Mouse (Mus musculus): ENCODE data around the gene Haus6. TPM values are rescaled to one million over a fixed set of nuclear protein-coding genes. Genes with fewer than 3 reads are reported as not detected.

Haus6 gene
- polyA plus RNA-seq, 2 experiments = 5.7 to 12.7 TPM

DNA sequence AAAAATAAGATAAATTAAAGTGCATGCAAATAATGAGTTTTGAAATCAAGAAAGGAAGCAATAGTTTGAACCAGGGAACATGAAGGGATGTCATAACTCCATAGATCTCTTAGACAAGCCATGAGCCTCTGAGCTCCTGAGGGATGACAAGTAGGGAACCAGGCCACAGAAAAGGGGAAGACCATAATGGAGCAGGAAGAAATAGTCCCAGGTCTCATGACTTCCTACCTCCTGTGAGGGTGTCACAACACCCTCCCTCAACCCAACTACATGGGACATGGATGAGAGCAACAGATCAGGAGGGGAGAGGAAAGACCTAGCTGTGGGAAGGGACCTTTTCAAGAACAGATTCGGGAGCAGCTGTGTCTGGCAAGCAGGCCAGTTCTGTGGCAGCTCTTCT lies 70.3 kb downstream of the Haus6 start:
- Histone ChIP-seq H3K36me3 (replicated peaks; ENCODE audit: control insufficient read depth, insufficient read depth, low read depth) (no peaks in the 10 kb centered on the region), H3K27me3 (ENCODE audit: control insufficient read depth, insufficient read depth, low read length) (no peaks in the 10 kb centered on the region), H3K9me3 (ENCODE audit: control insufficient read depth, low read length) (no peaks in the 10 kb centered on the region), H3K27ac (no peak overlapping the region), H3K4me3 (ENCODE audit: insufficient read depth in 1 of 2, low read depth in 2 of 2, low read length in 2 of 2) (no peak overlapping the region), H3K9ac (replicated peaks) (no peak overlapping the region), H3K4me2 (ENCODE audit: low read depth) (no peak overlapping the region), H3K4me1 (replicated peaks; ENCODE audit: control insufficient read depth in 2 of 2, insufficient read depth in 2 of 2, low read length in 1 of 2) (no peaks in the 10 kb centered on the region)
- DNase-seq (ENCODE audit: low read depth in 3 of 3, low spot score in 3 of 3) (no peak), ATAC-seq (ENCODE audit: insufficient read depth) (no peak)
- TF ChIP-seq EP300 (IDR thresholded peaks at IDR 0.05; ENCODE audit: low read depth) (no peak), CTCF (IDR thresholded peaks at IDR 0.05; ENCODE audit: low read depth) (no peak)
- WGBS (ENCODE audit: insufficient replicate concordance) = 68% methylated on average over 1 of the region's 1 CpGs

GRCm38 (mm10) chr4:86538936-86539335 lies 72.9 kb downstream of the Haus6 start:
- 75% methylated on average over 5 of the region's 5 CpGs for WGBS (ENCODE audit: insufficient replicate concordance)
- H3K9me3 ChIP-seq (ENCODE audit: control insufficient read depth, low read length) = no peaks in the 10 kb centered on the region
- no peak overlapping the region for H3K27ac ChIP-seq
- no peaks in the 10 kb centered on the region for H3K27me3 ChIP-seq (ENCODE audit: control insufficient read depth, insufficient read depth, low read length)
- H3K4me2 ChIP-seq (ENCODE audit: low read depth) = no peak overlapping the region
- no peak overlapping the region for H3K9ac ChIP-seq (replicated peaks)
- ATAC-seq (ENCODE audit: insufficient read depth) (no peak), DNase-seq (ENCODE audit: low read depth in 3 of 3, low spot score in 3 of 3) (no peak)
- H3K4me3 ChIP-seq (ENCODE audit: insufficient read depth in 1 of 2, low read depth in 2 of 2, low read length in 2 of 2) = no peak overlapping the region
- TF ChIP-seq EP300 (IDR thresholded peaks at IDR 0.05; ENCODE audit: low read depth) = no peak
- TF ChIP-seq CTCF (IDR thresholded peaks at IDR 0.05; ENCODE audit: low read depth) = no peak
- H3K4me1 ChIP-seq (replicated peaks; ENCODE audit: control insufficient read depth in 2 of 2, insufficient read depth in 2 of 2, low read length in 1 of 2) = no peaks in the 10 kb centered on the region
- H3K36me3 ChIP-seq (replicated peaks; ENCODE audit: control insufficient read depth, insufficient read depth, low read depth) = no peaks in the 10 kb centered on the region

GRCm38 (mm10) chr4:86537972-86538371 lies 73.9 kb downstream of the Haus6 start:
- Histone ChIP-seq H3K36me3 (replicated peaks; ENCODE audit: control insufficient read depth, insufficient read depth, low read depth) (no peaks in the 10 kb centered on the region), H3K4me2 (ENCODE audit: low read depth) (no peak overlapping the region), H3K4me1 (replicated peaks; ENCODE audit: control insufficient read depth in 2 of 2, insufficient read depth in 2 of 2, low read length in 1 of 2) (no peaks in the 10 kb centered on the region), H3K9me3 (ENCODE audit: control insufficient read depth, low read length) (no peaks in the 10 kb centered on the region), H3K27ac (no peak overlapping the region), H3K9ac (replicated peaks) (no peak overlapping the region), H3K27me3 (ENCODE audit: control insufficient read depth, insufficient read depth, low read length) (no peaks in the 10 kb centered on the region), H3K4me3 (ENCODE audit: insufficient read depth in 1 of 2, low read depth in 2 of 2, low read length in 2 of 2) (no peak overlapping the region)
- peak; percentile 67 for TF ChIP-seq CTCF (IDR thresholded peaks at IDR 0.05; ENCODE audit: low read depth)
- no peak for TF ChIP-seq EP300 (IDR thresholded peaks at IDR 0.05; ENCODE audit: low read depth)
- WGBS (ENCODE audit: insufficient replicate concordance) = 15% methylated on average over 4 of the region's 4 CpGs
- no peak for ATAC-seq (ENCODE audit: insufficient read depth)
- peak; percentile 11 to 37 (median 15) for DNase-seq (ENCODE audit: low read depth in 3 of 3, low spot score in 3 of 3)

GRCm38 (mm10) chr4:86534091-86534481 lies 77.8 kb downstream of the Haus6 start:
- Histone ChIP-seq H3K27me3 (ENCODE audit: control insufficient read depth, insufficient read depth, low read length) (no peaks in the 10 kb centered on the region), H3K4me1 (replicated peaks; ENCODE audit: control insufficient read depth in 2 of 2, insufficient read depth in 2 of 2, low read length in 1 of 2) (no peaks in the 10 kb centered on the region), H3K36me3 (replicated peaks; ENCODE audit: control insufficient read depth, insufficient read depth, low read depth) (no peaks in the 10 kb centered on the region), H3K4me3 (ENCODE audit: insufficient read depth in 1 of 2, low read depth in 2 of 2, low read length in 2 of 2) (no peak overlapping the region), H3K9ac (replicated peaks) (no peak overlapping the region), H3K27ac (no peak overlapping the region), H3K9me3 (ENCODE audit: control insufficient read depth, low read length) (no peaks in the 10 kb centered on the region), H3K4me2 (ENCODE audit: low read depth) (no peak overlapping the region)
- TF ChIP-seq EP300 (IDR thresholded peaks at IDR 0.05; ENCODE audit: low read depth) (no peak), CTCF (IDR thresholded peaks at IDR 0.05; ENCODE audit: low read depth) (no peak)
- ATAC-seq (ENCODE audit: insufficient read depth) (no peak), DNase-seq (ENCODE audit: low read depth in 3 of 3, low spot score in 3 of 3) (no peak)
- 62% methylated on average over 5 of the region's 5 CpGs for WGBS (ENCODE audit: insufficient replicate concordance)

- no peaks in the 10 kb centered on the region for H3K36me3 ChIP-seq (replicated peaks; ENCODE audit: control insufficient read depth, insufficient read depth, low read depth)
- 70% methylated on average over 8 of the region's 8 CpGs for WGBS (ENCODE audit: insufficient replicate concordance)
- H3K9ac ChIP-seq (replicated peaks) = no peak overlapping the region
- no peak overlapping the region for H3K4me3 ChIP-seq (ENCODE audit: insufficient read depth in 1 of 2, low read depth in 2 of 2, low read length in 2 of 2)
- H3K9me3 ChIP-seq (ENCODE audit: control insufficient read depth, low read length) = no peaks in the 10 kb centered on the region
- H3K4me2 ChIP-seq (ENCODE audit: low read depth) = no peak overlapping the region
- ATAC-seq (ENCODE audit: insufficient read depth) (no peak), DNase-seq (ENCODE audit: low read depth in 3 of 3, low spot score in 3 of 3) (no peak)
- no peaks in the 10 kb centered on the region for H3K4me1 ChIP-seq (replicated peaks; ENCODE audit: control insufficient read depth in 2 of 2, insufficient read depth in 2 of 2, low read length in 1 of 2)
- TF ChIP-seq EP300 (IDR thresholded peaks at IDR 0.05; ENCODE audit: low read depth) = no peak
- TF ChIP-seq CTCF (IDR thresholded peaks at IDR 0.05; ENCODE audit: low read depth) = no peak
- no peaks in the 10 kb centered on the region for H3K27me3 ChIP-seq (ENCODE audit: control insufficient read depth, insufficient read depth, low read length)
- no peak overlapping the region for H3K27ac ChIP-seq
Measured at GRCm38 (mm10) chr4:86533406-86534090, 78.3 kb downstream of the Haus6 start.
